Mouse (Mus musculus) testis, postnatal 10 days (tissue): ENCODE data around the gene Hist1h4b.
A peak's percentile ranks its signal among the peaks of the same experiment; 100 is the strongest.
"Not testable (repeated sequence)": the region's sequence is repeated elsewhere in the genome, so short reads cannot be mapped to it uniquely, and the experiment has no call there.

Experiments used
- DNase-seq: peaks from one replicate; pipeline ENCODE4 v3.0.0; 2021; ENCODE audit warnings: low spot score

Hist1h4b gene

DNA sequence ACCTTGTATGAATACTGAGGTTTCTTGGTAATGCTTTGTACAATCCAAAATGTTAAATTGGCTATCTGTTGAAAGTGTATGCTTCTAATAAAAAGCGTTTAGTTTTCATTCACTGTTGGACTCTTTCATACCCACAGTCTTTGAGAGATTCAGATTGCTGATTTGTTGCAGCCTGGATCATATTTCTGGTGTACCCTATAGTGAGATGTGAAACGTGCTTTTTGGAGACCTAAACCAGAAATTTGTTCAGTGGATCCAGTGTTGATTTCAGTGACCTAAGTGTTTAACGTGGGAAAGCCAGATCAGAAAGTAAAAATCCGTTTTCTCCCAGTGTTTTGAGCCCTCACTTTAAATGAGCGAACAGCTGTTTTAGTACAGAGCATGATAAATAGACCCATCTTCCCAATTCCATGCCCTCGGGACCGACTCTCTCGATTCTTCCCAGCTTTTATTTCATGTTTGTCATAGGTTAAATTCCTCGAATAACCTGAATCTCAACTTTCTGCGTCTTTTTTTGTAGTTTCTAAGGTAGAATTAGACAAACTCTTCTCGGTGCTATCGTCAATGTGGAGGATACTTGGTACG, 16.5 kb upstream of the Hist1h4b start:
- DNase-seq: no peak

DNA sequence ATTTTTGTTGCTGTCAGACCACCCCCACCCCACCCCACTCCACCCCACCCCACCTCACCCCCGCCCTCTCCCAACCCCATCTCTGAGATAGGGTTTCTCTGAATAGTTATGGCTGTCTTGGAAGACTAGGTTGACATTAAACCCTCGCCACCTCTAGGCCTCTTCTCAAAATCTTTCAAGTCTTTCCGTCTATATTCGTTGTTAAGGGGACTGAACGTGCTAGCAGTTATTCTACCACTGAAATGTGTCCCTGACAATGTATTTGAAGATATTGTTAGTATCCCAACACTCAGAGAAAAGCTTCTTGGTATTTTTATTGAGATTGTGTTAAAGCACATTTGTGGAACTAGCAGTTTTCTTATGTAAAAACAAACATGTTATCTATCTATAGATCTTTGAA, 15.9 kb upstream of the Hist1h4b start:
- no peak for DNase-seq

DNA sequence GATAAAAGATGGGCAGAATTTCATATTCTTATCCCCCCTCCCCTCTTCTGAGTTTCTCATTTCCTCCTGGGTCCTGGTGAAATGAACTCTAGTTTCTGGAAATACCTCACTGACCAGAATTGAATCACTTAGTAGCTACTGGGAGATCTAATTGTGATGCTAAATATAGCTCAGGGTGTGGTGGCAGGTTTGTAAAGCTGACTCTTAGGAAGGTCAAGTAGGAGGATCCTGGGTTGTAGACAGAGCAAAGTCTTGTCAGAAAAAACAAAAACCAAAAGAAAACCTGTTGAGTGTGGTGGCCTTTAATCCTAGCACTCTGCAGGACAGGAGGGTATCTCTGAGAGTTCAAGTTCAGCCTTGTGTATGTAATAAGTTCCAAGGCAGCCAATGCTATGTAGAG, 14.8 kb upstream of the Hist1h4b start:
- no peak for DNase-seq

DNA sequence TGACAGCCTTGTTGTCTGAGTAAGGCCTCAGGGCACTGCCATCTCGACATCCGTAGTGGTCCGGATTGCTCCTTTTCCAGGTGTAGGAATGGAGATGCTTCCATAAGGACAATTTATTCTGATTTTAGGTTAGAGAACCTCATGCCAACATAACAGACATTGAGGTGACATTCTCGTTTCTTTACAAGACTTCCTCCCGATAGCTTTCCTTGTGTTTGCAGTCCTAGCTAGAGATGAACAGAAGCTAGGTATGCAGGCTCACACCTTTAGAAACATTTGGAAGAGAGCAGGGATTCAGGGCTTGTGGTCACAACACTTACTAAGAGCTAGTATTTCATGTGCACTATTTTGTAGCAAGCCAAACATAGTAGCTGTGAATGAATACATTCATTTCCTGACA, 13.6 kb upstream of the Hist1h4b start:
- no peak for DNase-seq

DNA sequence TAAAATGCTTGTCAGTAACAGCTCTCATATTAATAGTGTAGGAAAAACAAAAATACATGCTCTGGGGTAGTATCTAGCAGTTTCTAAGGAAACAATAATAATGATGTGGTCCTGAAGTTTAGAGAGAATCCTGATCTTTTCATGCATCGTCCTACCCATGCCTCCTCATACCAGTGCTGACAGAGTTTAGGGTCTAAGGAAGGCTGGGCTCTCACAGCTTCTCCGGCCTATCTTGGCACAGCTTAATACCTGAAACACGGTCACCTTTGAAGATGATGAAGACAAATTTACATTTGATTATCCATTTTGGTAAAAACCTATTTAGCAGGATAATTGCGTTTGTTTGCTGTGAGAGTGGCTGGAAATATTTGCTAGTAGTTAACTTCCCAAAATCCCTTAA, 12.8 kb upstream of the Hist1h4b start:
- DNase-seq: no peak

DNA sequence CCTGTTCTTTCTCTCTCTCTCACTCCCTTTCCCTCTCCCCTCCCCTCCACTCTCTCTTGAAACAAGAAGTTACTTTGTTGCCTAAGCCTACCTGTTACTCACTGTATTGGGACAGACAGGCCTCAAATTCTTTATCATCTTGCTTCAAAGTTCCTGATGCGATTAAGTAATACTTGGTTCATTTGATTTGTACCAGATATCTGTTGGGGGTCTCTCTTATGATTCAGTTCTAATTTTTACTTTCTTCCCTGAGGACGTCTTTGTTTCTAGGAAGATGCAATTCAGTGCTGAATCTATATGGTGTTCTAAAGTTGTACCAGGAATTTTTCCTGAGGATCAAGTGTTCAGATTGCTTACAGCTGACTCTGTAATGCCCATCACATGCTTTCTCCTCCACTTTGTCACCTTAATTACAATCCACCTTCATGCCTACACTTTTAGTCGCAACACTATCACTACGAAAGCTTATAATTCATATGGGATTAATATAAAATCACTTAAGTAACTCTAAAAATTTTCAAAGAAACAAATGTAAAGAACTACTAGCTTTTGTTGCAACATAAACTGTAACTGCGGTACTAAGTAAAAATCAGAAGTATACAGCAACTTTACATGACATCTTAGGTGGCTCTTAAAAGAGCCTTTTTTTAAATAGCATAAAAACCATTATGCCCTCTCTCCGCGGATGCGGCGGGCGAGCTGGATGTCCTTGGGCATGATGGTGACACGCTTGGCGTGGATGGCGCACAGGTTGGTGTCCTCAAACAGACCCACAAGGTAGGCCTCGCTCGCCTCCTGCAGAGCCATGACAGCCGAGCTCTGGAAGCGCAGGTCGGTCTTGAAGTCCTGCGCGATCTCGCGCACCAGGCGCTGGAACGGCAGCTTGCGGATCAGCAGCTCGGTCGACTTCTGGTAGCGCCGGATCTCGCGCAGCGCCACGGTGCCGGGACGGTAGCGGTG, 12.1 kb upstream of the Hist1h4b start:
- no peak for DNase-seq

DNA sequence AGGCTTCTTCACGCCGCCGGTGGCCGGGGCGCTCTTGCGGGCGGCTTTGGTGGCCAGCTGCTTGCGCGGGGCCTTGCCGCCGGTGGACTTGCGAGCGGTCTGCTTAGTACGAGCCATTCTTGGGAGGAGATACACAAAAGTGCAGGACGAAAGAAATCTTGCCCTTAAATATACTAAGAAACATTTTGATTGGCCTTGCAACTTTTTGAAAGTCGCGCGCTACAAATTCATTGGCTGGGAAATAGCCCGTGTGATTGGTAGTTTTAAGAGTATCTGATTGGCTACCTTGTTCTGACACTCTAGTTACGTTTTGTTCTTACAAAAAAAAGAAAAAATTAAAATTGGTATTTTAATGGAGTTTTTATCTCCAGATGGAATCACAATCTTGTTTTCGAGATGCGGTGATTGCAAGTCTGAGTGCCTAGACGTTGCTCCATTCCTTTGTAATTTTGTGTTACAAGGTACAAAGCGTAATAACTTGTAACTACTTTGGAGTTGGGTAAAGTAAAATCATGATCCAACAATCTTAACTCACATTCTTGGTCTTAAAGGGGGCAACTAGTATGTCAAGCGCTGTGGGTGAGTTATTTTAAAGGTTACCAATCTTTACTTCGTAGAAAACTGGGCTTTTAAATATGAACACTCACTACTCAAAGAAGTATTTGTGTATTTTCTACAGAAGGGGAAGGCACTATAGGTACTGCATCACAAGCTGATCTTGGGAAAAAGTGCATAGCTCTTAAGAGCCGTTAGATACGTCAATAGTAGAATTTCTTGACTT, 11.2 kb upstream of the Hist1h4b start, which contains the start of gene Hist1h3c:
Gene Hist1h3c, minus strand, starts transcription at position 222 of the 781 bp plus-strand sequence.
- DNase-seq: peak; percentile 92

DNA sequence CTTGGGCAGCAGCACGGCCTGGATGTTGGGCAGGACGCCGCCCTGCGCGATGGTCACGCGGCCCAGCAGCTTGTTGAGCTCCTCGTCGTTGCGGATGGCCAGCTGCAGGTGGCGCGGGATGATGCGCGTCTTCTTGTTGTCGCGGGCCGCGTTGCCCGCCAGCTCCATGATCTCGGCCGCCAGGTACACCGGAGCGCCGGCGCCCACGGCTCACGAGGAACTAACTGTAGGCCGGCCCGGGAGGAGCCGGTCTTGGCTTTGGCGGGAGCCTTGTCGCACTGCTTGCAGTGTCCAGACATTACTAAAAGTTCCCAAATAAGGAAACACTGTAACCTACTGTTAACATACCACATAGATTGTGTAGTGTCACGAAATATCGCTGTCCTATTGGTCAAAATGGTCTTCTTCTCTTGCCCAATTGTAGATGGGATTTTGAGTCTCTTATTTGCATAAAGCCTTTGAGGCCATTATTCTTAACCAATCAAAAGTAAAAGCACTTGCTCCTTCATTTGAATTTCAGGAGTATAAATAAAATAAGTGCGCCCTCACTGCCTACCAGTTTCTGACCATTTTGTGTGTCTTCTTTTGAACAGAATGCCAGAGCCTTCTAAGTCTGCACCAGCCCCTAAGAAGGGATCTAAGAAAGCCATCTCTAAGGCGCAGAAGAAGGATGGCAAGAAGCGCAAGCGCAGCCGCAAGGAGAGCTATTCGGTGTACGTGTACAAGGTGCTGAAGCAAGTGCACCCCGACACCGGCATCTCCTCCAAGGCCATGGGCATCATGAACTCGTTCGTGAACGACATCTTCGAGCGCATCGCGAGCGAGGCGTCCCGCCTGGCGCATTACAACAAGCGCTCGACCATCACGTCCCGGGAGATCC, 10.4 kb upstream of the Hist1h4b start, which contains the start of gene Hist1h2bb:
Gene Hist1h2bb, plus strand, starts transcription at position 534 of the 880 bp plus-strand sequence.
- DNase-seq: peak; percentile 78

DNA sequence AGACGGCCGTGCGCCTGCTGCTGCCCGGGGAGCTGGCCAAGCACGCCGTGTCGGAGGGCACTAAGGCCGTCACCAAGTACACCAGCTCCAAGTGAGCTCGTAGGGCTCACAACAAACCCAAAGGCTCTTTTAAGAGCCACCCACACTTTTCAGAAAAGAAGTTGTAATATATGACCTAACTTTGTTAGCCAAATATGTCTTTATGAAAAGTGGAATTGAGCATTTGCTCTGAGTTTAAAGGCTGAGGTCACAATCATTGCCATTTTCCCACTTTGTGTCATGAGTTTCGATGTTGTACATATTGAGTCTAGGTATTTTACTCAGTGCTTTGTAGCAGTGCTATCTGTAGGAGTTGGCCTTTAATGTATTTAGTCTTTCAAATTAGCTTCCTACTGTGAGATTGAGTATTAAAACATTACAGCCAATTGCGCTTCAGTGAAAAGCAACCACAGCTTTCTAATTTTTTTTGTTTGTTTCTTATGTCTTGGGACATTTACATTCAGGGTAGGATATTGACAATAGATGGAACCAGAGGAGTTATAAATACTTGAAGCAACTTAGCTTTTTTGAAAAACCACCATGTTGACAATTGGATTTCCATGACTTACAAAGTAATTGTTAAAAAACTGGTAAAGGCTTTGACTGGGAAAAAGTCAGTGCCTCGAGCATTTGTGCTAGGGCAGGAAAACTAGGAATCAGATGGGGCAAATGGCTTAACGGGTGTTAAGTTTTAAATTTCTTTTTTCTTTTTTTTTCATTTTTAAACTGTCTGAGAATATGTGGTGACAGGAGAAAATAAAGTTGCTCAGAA, 9.5 kb upstream of the Hist1h4b start:
- no peak for DNase-seq

DNA sequence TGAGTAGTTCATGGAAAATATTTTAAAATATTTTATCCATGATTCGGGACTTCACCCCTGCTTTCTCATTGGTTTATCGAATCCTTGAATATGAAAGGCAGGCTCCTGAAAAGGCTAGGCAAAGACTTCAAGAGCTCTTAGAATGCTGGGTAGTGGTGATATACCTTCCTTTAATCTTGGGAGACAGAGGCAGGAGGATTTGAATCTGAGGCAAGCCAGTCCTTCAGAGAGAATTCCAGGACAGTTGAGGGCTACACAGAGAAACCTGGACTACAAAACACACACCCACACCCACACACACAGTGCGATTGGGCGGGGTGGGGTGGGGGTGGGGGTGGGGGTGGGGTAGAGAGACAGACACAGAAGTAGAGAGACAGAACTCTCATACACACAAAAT, 8.9 kb upstream of the Hist1h4b start:
- DNase-seq: no peak

DNA sequence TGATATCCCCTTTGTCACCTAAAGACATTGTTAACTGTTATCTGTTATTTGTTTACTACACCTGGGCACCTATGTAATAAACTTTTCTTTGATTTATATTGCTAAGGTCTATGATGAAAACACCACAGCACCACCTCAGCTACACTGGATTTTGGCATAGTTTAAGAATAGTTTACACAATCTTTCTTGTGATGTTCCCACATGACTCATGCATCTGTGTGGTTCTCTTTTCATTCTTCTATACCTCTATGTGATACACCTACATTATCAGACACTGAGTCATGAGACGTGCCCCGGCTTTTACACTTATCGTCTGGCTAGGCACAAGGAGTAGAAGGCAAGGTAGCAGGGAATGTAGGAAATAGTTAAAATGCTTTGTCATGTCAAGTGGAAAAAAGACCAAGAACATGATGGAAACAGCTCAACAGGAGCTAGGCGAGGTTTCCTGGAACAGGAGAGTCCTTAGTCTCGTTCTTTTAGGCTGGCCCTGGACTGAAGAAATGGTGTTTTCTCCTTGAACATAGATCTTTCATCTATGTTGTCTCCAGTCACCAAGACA, 7.2 kb upstream of the Hist1h4b start:
- no peak for DNase-seq

DNA sequence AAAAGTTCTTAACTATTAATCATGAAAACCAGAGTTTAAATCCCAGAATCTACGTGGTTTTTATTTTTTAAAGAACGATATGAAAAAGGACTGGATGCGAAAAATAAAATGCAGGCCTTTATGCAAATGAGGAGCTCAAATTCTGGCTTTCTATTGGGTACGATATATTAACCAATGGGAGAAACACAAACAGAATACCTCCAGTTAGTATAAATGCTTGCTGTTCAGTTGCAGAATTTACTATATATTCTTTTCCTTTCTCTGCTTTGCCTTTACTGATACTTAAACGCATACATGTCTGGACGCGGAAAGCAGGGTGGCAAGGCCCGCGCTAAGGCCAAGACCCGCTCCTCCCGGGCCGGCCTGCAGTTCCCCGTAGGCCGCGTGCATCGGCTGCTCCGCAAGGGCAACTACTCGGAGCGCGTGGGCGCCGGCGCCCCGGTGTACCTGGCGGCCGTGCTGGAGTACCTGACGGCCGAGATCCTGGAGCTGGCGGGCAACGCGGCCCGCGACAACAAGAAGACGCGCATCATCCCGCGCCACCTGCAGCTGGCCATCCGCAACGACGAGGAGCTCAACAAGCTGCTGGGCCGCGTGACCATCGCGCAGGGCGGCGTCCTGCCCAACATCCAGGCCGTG, 5.9 kb upstream of the Hist1h4b start, which contains the start of gene Hist1h2ab:
Gene Hist1h2ab, plus strand, starts transcription at position 288 of the 639 bp plus-strand sequence.
- DNase-seq: not testable (repeated sequence)

DNA sequence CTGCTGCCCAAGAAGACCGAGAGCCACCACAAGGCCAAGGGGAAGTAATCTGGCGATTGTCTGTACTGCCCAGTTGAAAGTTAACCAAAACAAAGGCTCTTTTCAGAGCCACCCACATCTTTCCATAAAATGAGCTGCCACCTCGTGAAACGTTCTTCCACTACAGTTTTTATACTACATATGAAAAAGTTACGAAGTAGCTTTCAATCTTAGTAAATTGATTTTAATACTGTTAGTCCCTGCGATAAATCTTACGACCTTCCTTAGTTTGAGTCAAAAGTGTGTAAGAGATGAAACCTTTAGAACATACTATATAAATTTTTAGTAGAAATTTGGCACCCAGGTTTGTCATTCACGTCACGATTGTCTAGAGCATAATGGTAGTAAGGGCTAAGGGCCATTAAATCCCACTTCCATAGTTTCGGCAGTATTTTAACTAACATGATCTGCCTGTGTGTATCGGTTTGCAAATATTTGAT, 5.3 kb upstream of the Hist1h4b start:
- no peak for DNase-seq

DNA sequence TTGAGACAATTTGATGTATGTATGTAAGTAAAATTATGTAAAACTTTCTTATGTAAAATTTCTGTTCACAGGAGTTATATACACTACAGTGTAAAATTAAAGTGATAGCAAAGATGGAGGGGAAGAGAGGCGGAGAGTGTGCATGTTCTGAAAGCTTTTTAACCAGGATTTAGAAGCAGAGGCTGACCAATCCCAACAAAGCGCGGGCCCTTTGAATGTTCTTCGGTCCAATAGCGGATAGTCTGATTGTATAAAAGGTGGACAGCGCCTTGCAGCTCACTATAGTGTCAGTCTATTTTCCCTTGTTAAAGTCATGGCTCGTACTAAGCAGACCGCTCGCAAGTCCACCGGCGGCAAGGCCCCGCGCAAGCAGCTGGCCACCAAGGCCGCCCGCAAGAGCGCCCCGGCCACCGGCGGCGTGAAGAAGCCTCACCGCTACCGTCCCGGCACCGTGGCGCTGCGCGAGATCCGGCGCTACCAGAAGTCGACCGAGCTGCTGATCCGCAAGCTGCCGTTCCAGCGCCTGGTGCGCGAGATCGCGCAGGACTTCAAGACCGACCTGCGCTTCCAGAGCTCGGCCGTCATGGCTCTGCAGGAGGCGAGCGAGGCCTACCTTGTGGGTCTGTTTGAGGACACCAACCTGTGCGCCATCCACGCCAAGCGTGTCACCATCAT, 4.6 kb upstream of the Hist1h4b start, which contains the start of gene Hist1h3b:
Gene Hist1h3b, plus strand, starts transcription at position 201 of the 675 bp plus-strand sequence.
- DNase-seq: peak; percentile 93

DNA sequence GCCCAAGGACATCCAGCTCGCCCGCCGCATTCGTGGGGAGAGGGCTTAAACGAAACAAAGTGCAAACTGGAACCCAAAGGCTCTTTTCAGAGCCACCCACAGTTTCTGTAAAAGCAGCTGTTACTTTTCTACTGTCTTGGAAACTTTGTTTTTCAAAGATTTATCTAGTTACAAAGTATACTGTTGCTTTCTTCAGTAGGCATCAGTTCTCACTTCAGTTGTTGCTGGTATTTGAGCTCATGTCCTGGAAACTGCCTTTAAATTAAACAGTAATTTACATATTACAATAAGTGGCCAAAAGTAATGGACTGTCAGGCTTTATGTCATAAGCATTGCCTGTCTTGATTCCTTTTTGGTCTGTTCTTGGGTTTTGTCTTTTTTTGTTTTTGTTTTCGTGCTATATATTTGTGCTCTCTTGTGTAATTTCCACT, 4.1 kb upstream of the Hist1h4b start:
- no peak for DNase-seq

DNA sequence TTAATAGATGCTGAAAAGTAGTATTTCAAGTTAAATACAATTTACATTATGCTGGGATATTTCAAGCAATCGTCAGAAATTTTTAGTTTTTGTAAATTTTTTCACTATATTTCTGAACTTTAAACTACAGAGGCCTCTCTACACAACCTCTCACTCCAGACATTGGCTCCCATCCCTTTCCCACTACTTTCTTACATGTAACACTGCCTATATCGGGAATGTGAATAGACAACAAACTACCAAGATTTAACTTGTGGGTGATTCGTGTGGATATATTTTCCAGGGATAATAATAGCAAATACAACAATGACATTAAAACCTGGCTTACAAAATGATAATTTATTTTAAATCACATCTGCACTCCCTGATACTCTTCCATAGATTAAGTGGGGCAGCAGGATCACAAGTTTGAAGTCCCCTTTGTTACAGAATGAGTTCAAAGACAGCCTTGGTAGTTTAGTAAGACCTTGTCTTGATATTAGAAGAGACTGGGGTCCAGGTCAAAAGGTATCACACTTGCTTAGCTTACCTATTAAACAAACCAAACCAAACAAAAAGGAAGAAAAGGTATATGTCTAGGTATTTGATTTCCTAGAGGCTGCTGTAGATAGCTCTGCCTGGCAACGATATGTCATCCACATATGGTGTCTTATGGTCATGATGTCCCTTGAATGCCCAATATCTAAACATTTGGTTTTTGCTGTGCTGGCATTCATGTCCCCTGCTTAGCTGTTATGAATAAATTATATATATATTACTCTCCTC, 3.3 kb upstream of the Hist1h4b start:
- DNase-seq: no peak

DNA sequence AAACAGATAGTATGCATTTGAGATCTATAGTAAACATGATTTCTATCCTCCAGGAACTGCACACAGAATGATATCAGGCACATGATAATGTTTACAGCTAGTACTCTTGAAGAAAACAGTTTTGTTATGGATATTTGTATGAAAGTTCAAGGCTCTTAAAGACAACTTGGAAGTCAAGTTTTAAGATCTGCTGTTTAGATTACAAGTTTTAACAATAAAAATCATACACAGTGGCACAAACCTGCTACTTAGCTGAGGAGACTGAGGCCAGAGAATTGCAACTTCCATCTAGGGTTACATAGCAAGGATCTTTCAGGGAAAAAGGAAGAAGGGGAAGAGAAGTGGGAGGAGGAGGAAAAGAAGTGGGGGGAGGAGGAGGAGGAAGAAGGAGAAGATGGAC, 1.8 kb upstream of the Hist1h4b start:
- no peak for DNase-seq

DNA sequence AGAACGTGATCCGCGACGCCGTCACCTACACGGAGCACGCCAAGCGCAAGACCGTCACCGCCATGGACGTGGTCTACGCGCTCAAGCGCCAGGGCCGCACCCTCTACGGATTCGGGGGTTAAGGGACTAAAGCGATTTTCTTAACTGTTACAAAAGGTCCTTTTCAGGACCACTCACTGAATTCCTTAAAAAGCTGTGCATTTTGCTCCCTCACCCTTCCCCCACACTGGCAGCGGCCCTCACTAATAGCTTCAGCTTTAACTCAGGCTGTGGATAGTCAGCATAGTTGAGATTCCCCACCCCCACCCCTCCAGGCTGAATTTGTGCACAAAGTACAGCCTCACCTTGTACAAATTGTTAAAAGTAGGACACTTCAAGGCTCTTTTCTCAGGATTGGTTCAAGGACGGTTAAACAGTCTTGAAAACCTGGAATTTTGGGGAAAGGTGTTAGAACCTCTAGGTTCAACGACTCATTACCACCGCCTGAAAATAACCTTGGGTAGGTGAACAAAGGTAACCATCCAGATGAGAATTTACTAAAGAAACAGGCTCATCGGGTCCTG, 479 bp downstream of the Hist1h4b start:
- no peak for DNase-seq
